Mouse (Mus musculus) retina, postnatal 7 days (tissue): ENCODE measurements at regions not wholly inside any gene's neighbourhood (a gene's known extent, or its start where the extent isn't known, plus 50 kb on each side); places are given as distances from the start of the nearest gene placed in this dataset.

Experiments
- DNase-seq: peaks from one replicate; pipeline ENCODE4 v3.0.0-alpha.2; 2012; ENCODE audit warnings: low read depth, low spot score

GRCm38 (mm10) chr5:103309806-103310525 is 98.8 kb upstream of the Mapk10 start:
- DNase-seq, result no peak

- DNase-seq, result no peak
Measured at GRCm38 (mm10) chr5:103305716-103306447, 94.7 kb upstream of the Mapk10 start.

GRCm38 (mm10) chr5:103304975-103305374 is 93.8 kb upstream of the Mapk10 start:
- no peak for DNase-seq

GRCm38 (mm10) chr5:103302744-103303143 is 91.6 kb upstream of the Mapk10 start:
- no peak for DNase-seq

- no peak for DNase-seq
Measured at GRCm38 (mm10) chr5:103301303-103301702, 90.2 kb upstream of the Mapk10 start.

GRCm38 (mm10) chr5:103293953-103294352 is 82.8 kb upstream of the Mapk10 start:
- DNase-seq, result no peak

- DNase-seq, result no peak
Measured at GRCm38 (mm10) chr5:103291691-103292090, 80.6 kb upstream of the Mapk10 start.

- DNase-seq, result no peak
Measured at GRCm38 (mm10) chr5:103291219-103291618, 80.1 kb upstream of the Mapk10 start.

- no peak for DNase-seq
Measured at GRCm38 (mm10) chr5:103269206-103269605, 58.1 kb upstream of the Mapk10 start.

GRCm38 (mm10) chr5:103264903-103265302 is 53.8 kb upstream of the Mapk10 start:
- DNase-seq, result no peak

- DNase-seq, result no peak
Measured at GRCm38 (mm10) chr5:103261406-103261805, 50.3 kb upstream of the Mapk10 start.
